Mouse (Mus musculus) Patski (cell line): ENCODE results near the gene Lamc2. TPM values are rescaled to one million over a fixed set of nuclear protein-coding genes. Genes with fewer than 3 reads are reported as not detected.
A peak's percentile ranks its signal among the peaks of the same experiment; 100 is the strongest.

Experiments used
- ATAC-seq: fragments of 100-300 bp; one replicate; pipeline ENCODE4 v1.8.0; 2021
- CTCF ChIA-PET: fragments of 350-600 bp; sonication (Branson Sonifier 250); formaldehyde crosslinking; loops from one replicate; lab custom pipeline; 2022; ENCODE audit warnings: inconsistent platforms; lab: Charles Lee
- POLR2A ChIA-PET: fragments of 350-600 bp; sonication (Branson Sonifier 250); formaldehyde crosslinking; loops from one replicate; lab custom pipeline; 2022; ENCODE audit warnings: antibody characterized with exemption, inconsistent platforms; lab: Charles Lee
- DNase-seq: peaks from one replicate; pipeline ENCODE4 v3.0.0-alpha.2; 2011; ENCODE audit warnings: low read depth, low spot score
- H3K27me3 ChIP-seq: fragments of 371-371 bp; one replicate; pipeline ENCODE4 v1.5.1; 2021
- CTCF ChIP-seq: fragments of 100-300 bp; IDR thresholded peaks from one replicate; pipeline ENCODE4 v1.5.1; 2021
- in situ Hi-C: fragments of 300-500 bp; cut with MboI; formaldehyde crosslinking; loops from 3 replicates; pipeline ENCODE4 v1.11.1; 2018; ENCODE audit warnings: low pct_unique_long_range_greater_than_20kb, mixed read lengths
- polyA plus RNA-seq: library from polyadenylated mRNA; unstranded; gene quantifications from one replicate; pipeline ENCODE4 v1.2.3, GENCODE M21; 2021

The Lamc2 gene
- polyA plus RNA-seq, 1 experiment from 2014 or later: 5.6 TPM

- TF ChIP-seq CTCF: no peak
- ChIA-PET CTCF (interaction anchor here (0.6 to 2.3 kb wide), 6 partner anchors 11 to 79 kb away, joined by 3 to 7 read pairs (median 3); no protein-coding TSS in a partner anchor), POLR2A (no interaction called here)
- in situ Hi-C loops: no loop called here
- no peaks in the 10 kb centered on the region for H3K27me3 ChIP-seq
- DNase-seq (peak; percentile 89), ATAC-seq (peak; percentile 84)
These were observed 5.5 kb downstream of the Lamc2 start for GRCm38 (mm10) chr1:153180586-153181289.

GRCm38 (mm10) chr1:153180160-153180559 lies 6.1 kb downstream of the Lamc2 start:
- H3K27me3 ChIP-seq: no peaks in the 10 kb centered on the region
- in situ Hi-C loops: no loop called here
- ChIA-PET POLR2A (no interaction called here), CTCF (interaction anchor here (0.6 to 2.3 kb wide), 4 partner anchors 10 to 79 kb away, joined by 3 to 7 read pairs (median 4); no protein-coding TSS in a partner anchor)
- DNase-seq (no peak), ATAC-seq (no peak)
- TF ChIP-seq CTCF: no peak

GRCm38 (mm10) chr1:153174801-153175200 lies 11.4 kb downstream of the Lamc2 start:
- TF ChIP-seq CTCF: no peak
- no peak for DNase-seq
- ATAC-seq: peak; percentile 68
- ChIA-PET CTCF (no interaction called here), POLR2A (interaction anchor here (1.2 kb wide), 1 partner anchor 13 kb away, joined by 3 read pairs; no protein-coding TSS in a partner anchor)
- in situ Hi-C loops: loop anchor here (5.0 kb wide), 1 partner anchor 72 kb away; no protein-coding TSS in a partner anchor
- H3K27me3 ChIP-seq: no peaks in the 10 kb centered on the region

GRCm38 (mm10) chr1:153173276-153173675 lies 13.0 kb downstream of the Lamc2 start:
- in situ Hi-C loops: no loop called here
- CTCF ChIA-PET: interaction anchor here (1.5 to 1.6 kb wide), 2 partner anchors 48 to 228 kb away, joined by 3 to 4 read pairs; no protein-coding TSS in a partner anchor
- ATAC-seq: peak; percentile 42
- H3K27me3 ChIP-seq: no peaks in the 10 kb centered on the region
- POLR2A ChIA-PET: interaction anchor here (0.6 kb wide), 1 partner anchor 10 kb away, joined by 3 read pairs; no protein-coding TSS in a partner anchor
- DNase-seq: no peak
- TF ChIP-seq CTCF: no peak

- no peak for TF ChIP-seq CTCF
- no peaks in the 10 kb centered on the region for H3K27me3 ChIP-seq
- DNase-seq (no peak), ATAC-seq (no peak)
- in situ Hi-C loops: no loop called here
- ChIA-PET CTCF (interaction anchor here (1.6 kb wide), 1 partner anchor 229 kb away, joined by 3 read pairs; no protein-coding TSS in a partner anchor), POLR2A (no interaction called here)
These were observed 13.9 kb downstream of the Lamc2 start for GRCm38 (mm10) chr1:153172291-153172731.

GRCm38 (mm10) chr1:153171011-153171410 lies 15.2 kb downstream of the Lamc2 start:
- ChIA-PET CTCF (interaction anchor here (2.1 kb wide), 1 partner anchor 8 kb away, joined by 7 read pairs; no protein-coding TSS in a partner anchor), POLR2A (no interaction called here)
- no peak for TF ChIP-seq CTCF
- no peaks in the 10 kb centered on the region for H3K27me3 ChIP-seq
- ATAC-seq (no peak), DNase-seq (no peak)
- in situ Hi-C loops: no loop called here

- no peak for DNase-seq
- ChIA-PET CTCF (interaction anchor here (1.0 to 1.4 kb wide), 2 partner anchors 12 to 38 kb away, joined by 3 read pairs; no protein-coding TSS in a partner anchor), POLR2A (interaction anchor here (0.6 kb wide), 1 partner anchor 23 kb away, joined by 4 read pairs; no protein-coding TSS in a partner anchor)
- no peak for TF ChIP-seq CTCF
- no peak for ATAC-seq
- in situ Hi-C loops: no loop called here
- H3K27me3 ChIP-seq: no peaks in the 10 kb centered on the region
These were observed 18.0 kb downstream of the Lamc2 start for GRCm38 (mm10) chr1:153168293-153168692.

- no peak for ATAC-seq
- TF ChIP-seq CTCF: no peak
- in situ Hi-C loops: no loop called here
- CTCF ChIA-PET: interaction anchor here (1.1 kb wide), 1 partner anchor 12 kb away, joined by 3 read pairs; no protein-coding TSS in a partner anchor
- POLR2A ChIA-PET: no interaction called here
- no peak for DNase-seq
- H3K27me3 ChIP-seq: no peaks in the 10 kb centered on the region
These were observed 22.4 kb downstream of the Lamc2 start for GRCm38 (mm10) chr1:153163831-153164230.

GRCm38 (mm10) chr1:153159137-153159536 lies 27.1 kb downstream of the Lamc2 start:
- DNase-seq: no peak
- H3K27me3 ChIP-seq: no peaks in the 10 kb centered on the region
- CTCF ChIA-PET: no interaction called here
- no peak for ATAC-seq
- in situ Hi-C loops: no loop called here
- POLR2A ChIA-PET: no interaction called here
- no peak for TF ChIP-seq CTCF

GRCm38 (mm10) chr1:153157021-153157623 lies 29.1 kb downstream of the Lamc2 start:
- ChIA-PET POLR2A (no interaction called here), CTCF (interaction anchor here (1.7 kb wide), 1 partner anchor 8 kb away, joined by 3 read pairs; no protein-coding TSS in a partner anchor)
- DNase-seq (no peak), ATAC-seq (no peak)
- no peak for TF ChIP-seq CTCF
- in situ Hi-C loops: no loop called here
- H3K27me3 ChIP-seq: no peaks in the 10 kb centered on the region
